Mouse (Mus musculus): ENCODE results near the gene Prkag2. TPM values are rescaled to one million over a fixed set of nuclear protein-coding genes. Genes with fewer than 3 reads are reported as not detected.

The Prkag2 gene
- polyA plus RNA-seq, 1 experiment from 2014 or later: 41.2 TPM

DNA sequence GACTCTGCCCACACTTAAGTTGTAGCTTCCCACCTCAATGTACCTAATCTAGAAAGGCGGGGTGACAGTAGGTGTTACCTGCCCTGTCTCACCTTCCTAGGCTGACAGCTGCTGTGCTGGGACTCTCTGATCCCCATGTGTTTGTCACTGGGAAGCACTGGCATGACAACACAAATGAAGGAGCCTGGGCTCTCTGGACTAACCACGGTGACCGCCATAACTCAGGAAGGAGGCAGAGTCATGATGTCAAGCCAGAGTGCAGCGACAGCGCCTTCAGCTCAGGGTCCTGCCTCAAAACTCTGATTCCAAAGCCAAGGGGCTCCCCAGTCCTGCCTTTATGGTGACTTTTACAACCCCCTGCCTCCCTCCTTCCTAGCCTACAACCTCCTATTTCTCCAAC is 14.8 kb upstream of the Prkag2 start:
- ATAC-seq (replicated peaks; ENCODE audit: insufficient number of reproducible peaks, low FRiP score, low TSS enrichment, low read depth): no peak
- Histone ChIP-seq H3K9ac (replicated peaks; ENCODE audit: low read length) (no peak overlapping the region), H3K4me3 (ENCODE audit: low read depth, low read length) (no peak overlapping the region), H3K9me3 (replicated peaks; ENCODE audit: control insufficient read depth, low read length) (no peaks in the 10 kb centered on the region), H3K27ac (replicated peaks; ENCODE audit: low read depth, low read length) (no peak overlapping the region), H3K4me1 (ENCODE audit: control insufficient read depth, insufficient read depth, low read length) (no peaks in the 10 kb centered on the region), H3K27me3 (ENCODE audit: control insufficient read depth, insufficient read depth, low read length) (no peaks in the 10 kb centered on the region), H3K4me2 (ENCODE audit: low read depth, low read length) (no peak overlapping the region), H3K36me3 (replicated peaks; ENCODE audit: control insufficient read depth, insufficient read depth, low read depth, low read length) (no peaks in the 10 kb centered on the region)
- 76% methylated on average over 5 of the region's 5 CpGs for WGBS
- no peak for DNase-seq (ENCODE audit: low spot score)

DNA sequence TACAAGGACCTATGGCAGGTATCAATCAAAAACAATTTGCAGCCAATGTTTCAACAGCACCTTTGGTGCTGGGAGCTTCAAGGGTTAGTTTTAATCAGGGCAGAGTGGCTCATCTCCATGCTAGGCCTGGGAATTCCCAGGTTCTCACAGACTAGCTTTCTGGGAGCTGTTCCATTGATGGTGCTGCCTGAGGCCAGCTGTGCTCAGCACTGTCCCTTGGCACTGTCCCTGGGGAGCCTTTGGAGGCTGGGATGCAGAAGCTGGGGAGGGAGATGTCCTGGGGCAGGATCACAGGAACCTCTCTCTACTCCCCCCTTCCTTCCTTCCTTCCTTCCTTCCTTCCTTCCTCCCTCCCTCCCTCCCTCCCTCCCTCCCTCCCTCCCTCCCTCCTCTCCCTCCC is 13.7 kb upstream of the Prkag2 start:
- Histone ChIP-seq H3K4me2 (ENCODE audit: low read depth, low read length) (no peak overlapping the region), H3K27me3 (ENCODE audit: control insufficient read depth, insufficient read depth, low read length) (no peaks in the 10 kb centered on the region), H3K9me3 (replicated peaks; ENCODE audit: control insufficient read depth, low read length) (no peaks in the 10 kb centered on the region), H3K9ac (replicated peaks; ENCODE audit: low read length) (no peak overlapping the region), H3K27ac (replicated peaks; ENCODE audit: low read depth, low read length) (no peak overlapping the region), H3K4me3 (ENCODE audit: low read depth, low read length) (no peak overlapping the region), H3K4me1 (ENCODE audit: control insufficient read depth, insufficient read depth, low read length) (no peaks in the 10 kb centered on the region), H3K36me3 (replicated peaks; ENCODE audit: control insufficient read depth, insufficient read depth, low read depth, low read length) (no peaks in the 10 kb centered on the region)
- ATAC-seq (replicated peaks; ENCODE audit: insufficient number of reproducible peaks, low FRiP score, low TSS enrichment, low read depth) (no peak), DNase-seq (ENCODE audit: low spot score) (no peak)

DNA sequence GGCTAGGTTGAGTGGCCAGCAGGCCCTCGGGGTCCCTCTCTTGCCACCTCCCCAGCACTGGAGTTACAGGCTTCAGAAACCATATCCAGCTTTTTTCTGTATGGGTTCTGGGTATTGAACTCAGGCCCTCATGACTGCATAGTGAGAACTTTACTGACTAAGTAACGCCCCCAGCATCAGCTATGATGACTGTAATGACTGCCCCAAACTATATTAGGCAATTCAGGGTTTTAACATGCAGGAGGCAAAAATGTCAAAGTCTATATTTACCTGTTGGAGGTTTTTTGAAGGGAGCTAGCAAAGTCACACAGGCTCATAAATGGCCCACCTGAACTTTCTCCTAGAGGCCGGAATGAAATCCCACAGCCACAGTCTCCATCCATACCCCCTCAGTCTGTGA is 9.9 kb upstream of the Prkag2 start:
- Histone ChIP-seq H3K36me3 (replicated peaks; ENCODE audit: control insufficient read depth, insufficient read depth, low read depth, low read length) (no peaks in the 10 kb centered on the region), H3K9me3 (replicated peaks; ENCODE audit: control insufficient read depth, low read length) (no peaks in the 10 kb centered on the region), H3K4me2 (ENCODE audit: low read depth, low read length) (no peak overlapping the region), H3K27me3 (ENCODE audit: control insufficient read depth, insufficient read depth, low read length) (no peaks in the 10 kb centered on the region), H3K4me3 (ENCODE audit: low read depth, low read length) (no peak overlapping the region), H3K9ac (replicated peaks; ENCODE audit: low read length) (no peak overlapping the region), H3K27ac (replicated peaks; ENCODE audit: low read depth, low read length) (no peak overlapping the region), H3K4me1 (ENCODE audit: control insufficient read depth, insufficient read depth, low read length) (no peaks in the 10 kb centered on the region)
- DNase-seq (ENCODE audit: low spot score) (no peak), ATAC-seq (replicated peaks; ENCODE audit: insufficient number of reproducible peaks, low FRiP score, low TSS enrichment, low read depth) (no peak)
- WGBS: 78% methylated on average over 3 of the region's 3 CpGs

DNA sequence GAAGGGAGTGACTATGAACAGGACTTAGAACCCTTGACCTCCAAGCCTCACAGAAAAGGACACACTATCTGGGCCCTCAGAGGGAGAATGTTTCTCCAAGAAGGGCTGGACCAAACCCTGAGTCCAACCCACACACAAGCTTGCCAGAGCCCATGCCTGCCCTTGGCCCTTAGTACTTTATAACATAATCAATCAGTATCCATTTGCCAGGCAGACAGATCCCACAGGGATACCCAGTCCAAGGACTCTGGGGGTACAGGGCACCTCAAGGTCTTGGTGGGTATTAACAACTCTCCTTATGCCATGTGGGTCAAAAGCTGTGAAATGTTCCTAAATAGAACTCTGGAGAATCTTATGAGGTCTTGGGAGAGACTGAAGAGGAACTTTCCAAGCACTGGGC is 5.3 kb upstream of the Prkag2 start:
- Histone ChIP-seq H3K4me3 (ENCODE audit: low read depth, low read length) (no peak overlapping the region), H3K4me2 (ENCODE audit: low read depth, low read length) (no peak overlapping the region), H3K36me3 (replicated peaks; ENCODE audit: control insufficient read depth, insufficient read depth, low read depth, low read length) (no peaks in the 10 kb centered on the region), H3K9ac (replicated peaks; ENCODE audit: low read length) (no peak overlapping the region), H3K27ac (replicated peaks; ENCODE audit: low read depth, low read length) (no peak overlapping the region), H3K27me3 (ENCODE audit: control insufficient read depth, insufficient read depth, low read length) (peaks cover 13% of the 10 kb centered on the region), H3K4me1 (ENCODE audit: control insufficient read depth, insufficient read depth, low read length) (no peaks in the 10 kb centered on the region), H3K9me3 (replicated peaks; ENCODE audit: control insufficient read depth, low read length) (no peaks in the 10 kb centered on the region)
- ATAC-seq (replicated peaks; ENCODE audit: insufficient number of reproducible peaks, low FRiP score, low TSS enrichment, low read depth): no peak
- no peak for DNase-seq (ENCODE audit: low spot score)

DNA sequence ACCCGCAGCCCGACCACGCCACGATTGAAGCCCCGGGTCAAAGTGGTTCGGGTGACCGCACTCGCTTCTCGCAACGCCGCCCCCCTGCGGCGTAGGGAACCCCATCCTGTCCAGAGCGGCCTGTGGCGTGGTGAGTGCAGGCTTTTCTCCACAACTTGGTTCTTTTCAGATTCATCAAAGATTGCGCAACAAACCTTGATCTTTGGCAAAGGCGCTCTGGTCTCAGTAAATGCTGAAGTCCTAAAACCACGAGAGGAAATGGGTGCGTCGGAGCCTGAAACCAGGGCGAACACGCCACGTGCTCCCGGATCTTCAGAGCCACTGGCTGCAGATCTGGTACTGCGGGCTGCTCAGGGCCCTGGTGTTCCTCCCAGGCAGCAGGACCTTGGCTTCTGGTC is 683 bp upstream of the Prkag2 start:
- under 1% methylated on average over 25 of the region's 25 CpGs for WGBS
- no peak overlapping the region for H3K27ac ChIP-seq (replicated peaks; ENCODE audit: low read depth, low read length)
- peak overlapping the region; percentile 51 for H3K4me3 ChIP-seq (ENCODE audit: low read depth, low read length)
- ATAC-seq (replicated peaks; ENCODE audit: insufficient number of reproducible peaks, low FRiP score, low TSS enrichment, low read depth): no peak
- peaks cover 33% of the 10 kb centered on the region for H3K27me3 ChIP-seq (ENCODE audit: control insufficient read depth, insufficient read depth, low read length)
- peak overlapping the region; percentile 100 for H3K4me2 ChIP-seq (ENCODE audit: low read depth, low read length)
- DNase-seq (ENCODE audit: low spot score): no peak
- peak overlapping the region; percentile 53 for H3K9ac ChIP-seq (replicated peaks; ENCODE audit: low read length)
- H3K36me3 ChIP-seq (replicated peaks; ENCODE audit: control insufficient read depth, insufficient read depth, low read depth, low read length): no peaks in the 10 kb centered on the region
- peaks cover 4% of the 10 kb centered on the region; the same call in 1 of the 2 replicates for H3K4me1 ChIP-seq (ENCODE audit: control insufficient read depth, insufficient read depth, low read length)
- H3K9me3 ChIP-seq (replicated peaks; ENCODE audit: control insufficient read depth, low read length): no peaks in the 10 kb centered on the region

DNA sequence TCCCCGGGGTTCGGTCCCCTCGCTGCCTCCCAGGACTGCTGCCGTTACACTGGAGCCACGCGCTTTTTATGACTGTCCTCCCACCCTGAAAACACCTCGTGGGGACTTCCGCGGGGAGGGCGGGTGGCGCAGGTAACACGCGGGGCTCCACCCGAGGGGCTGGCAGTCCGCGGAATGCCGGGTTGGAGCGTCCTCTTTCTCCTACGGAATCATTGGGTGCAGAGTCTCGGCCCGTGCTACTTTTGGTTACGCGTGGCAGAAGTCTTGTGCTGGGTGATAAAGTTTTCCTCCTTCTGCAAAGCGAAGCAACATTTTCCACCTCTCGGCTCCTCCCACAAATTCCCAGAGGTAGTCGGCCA is 306 bp downstream of the Prkag2 start:
- Histone ChIP-seq H3K27me3 (ENCODE audit: control insufficient read depth, insufficient read depth, low read length) (peaks cover 33% of the 10 kb centered on the region), H3K4me1 (ENCODE audit: control insufficient read depth, insufficient read depth, low read length) (peaks cover 4% of the 10 kb centered on the region; the same call in 1 of the 2 replicates), H3K4me2 (ENCODE audit: low read depth, low read length) (peak overlapping the region; percentile 100), H3K27ac (replicated peaks; ENCODE audit: low read depth, low read length) (no peak overlapping the region), H3K4me3 (ENCODE audit: low read depth, low read length) (peak overlapping the region; percentile 51), H3K36me3 (replicated peaks; ENCODE audit: control insufficient read depth, insufficient read depth, low read depth, low read length) (no peaks in the 10 kb centered on the region), H3K9me3 (replicated peaks; ENCODE audit: control insufficient read depth, low read length) (no peaks in the 10 kb centered on the region), H3K9ac (replicated peaks; ENCODE audit: low read length) (peak overlapping the region; percentile 4; the same call in 1 of the 2 replicates)
- ATAC-seq (replicated peaks; ENCODE audit: insufficient number of reproducible peaks, low FRiP score, low TSS enrichment, low read depth) (no peak), DNase-seq (ENCODE audit: low spot score) (no peak)
- WGBS: under 1% methylated on average over 26 of the region's 26 CpGs

DNA sequence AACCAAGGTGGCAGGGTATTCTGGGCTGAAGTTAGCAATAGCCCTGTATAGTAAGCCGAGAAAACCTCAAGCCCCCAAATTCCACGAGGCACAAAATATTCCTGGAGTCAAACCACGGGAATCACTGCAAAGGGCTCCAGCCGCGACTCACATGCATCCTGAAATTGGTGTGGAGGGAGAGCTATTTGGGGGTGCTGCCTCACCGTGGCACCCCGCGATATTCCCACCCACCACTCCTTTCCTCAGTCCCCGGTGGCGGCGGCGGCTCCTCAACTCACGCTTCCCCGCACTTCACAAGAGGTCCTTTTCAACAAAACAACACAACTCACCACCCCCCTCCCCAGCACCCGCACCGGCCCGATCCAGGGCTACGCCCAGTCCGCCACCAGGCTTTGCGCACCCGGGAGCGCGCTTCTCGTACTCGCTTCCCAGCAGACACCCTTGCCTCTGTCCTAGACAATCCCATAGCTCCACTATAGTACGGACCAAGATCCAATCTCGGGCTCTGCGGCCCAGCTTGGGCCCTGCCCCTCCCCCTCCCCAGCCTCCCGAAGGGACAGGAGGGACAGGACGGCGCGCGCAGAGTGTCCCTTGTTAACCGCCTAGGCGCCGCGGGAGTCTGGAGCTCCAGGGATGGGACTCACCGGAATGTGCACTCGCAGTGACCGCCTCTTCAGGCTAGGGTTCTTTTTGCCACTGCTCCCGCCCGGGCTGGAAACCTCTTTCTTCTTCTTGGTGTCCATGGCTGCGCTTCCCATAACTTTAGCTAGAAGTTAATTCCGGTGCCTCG is 880 bp downstream of the Prkag2 start:
- H3K4me2 ChIP-seq (ENCODE audit: low read depth, low read length): peak overlapping the region; percentile 100
- no peaks in the 10 kb centered on the region for H3K9me3 ChIP-seq (replicated peaks; ENCODE audit: control insufficient read depth, low read length)
- peak overlapping the region; percentile 4 for H3K9ac ChIP-seq (replicated peaks; ENCODE audit: low read length)
- peak; percentile 76 for ATAC-seq (replicated peaks; ENCODE audit: insufficient number of reproducible peaks, low FRiP score, low TSS enrichment, low read depth)
- peak; percentile 46 for DNase-seq (ENCODE audit: low spot score)
- peaks cover 4% of the 10 kb centered on the region; the same call in 1 of the 2 replicates for H3K4me1 ChIP-seq (ENCODE audit: control insufficient read depth, insufficient read depth, low read length)
- peaks cover 33% of the 10 kb centered on the region for H3K27me3 ChIP-seq (ENCODE audit: control insufficient read depth, insufficient read depth, low read length)
- no peaks in the 10 kb centered on the region for H3K36me3 ChIP-seq (replicated peaks; ENCODE audit: control insufficient read depth, insufficient read depth, low read depth, low read length)
- H3K27ac ChIP-seq (replicated peaks; ENCODE audit: low read depth, low read length): no peak overlapping the region
- WGBS: under 1% methylated on average over 45 of the region's 45 CpGs
- peak overlapping the region; percentile 51 for H3K4me3 ChIP-seq (ENCODE audit: low read depth, low read length)

DNA sequence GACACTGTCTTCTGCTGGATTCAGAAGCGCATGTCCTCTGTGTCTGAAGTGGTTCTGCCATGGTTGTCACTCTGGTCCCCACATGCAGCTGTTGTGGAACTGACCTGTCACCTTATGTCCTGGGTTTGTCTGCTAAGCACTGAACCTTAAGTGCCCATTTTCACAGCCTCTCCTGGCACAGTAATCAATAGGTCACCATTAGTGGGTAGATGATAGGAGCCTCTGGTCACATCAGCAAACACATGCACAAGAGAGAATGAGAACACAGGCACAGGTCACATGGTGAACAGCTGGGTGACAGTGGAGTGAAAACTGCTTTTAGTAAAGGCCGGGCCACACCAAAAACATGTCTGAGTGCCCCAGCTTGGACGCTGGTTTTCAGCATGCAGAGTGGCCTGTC is 2.6 kb downstream of the Prkag2 start:
- H3K9ac ChIP-seq (replicated peaks; ENCODE audit: low read length): no peak overlapping the region
- H3K27me3 ChIP-seq (ENCODE audit: control insufficient read depth, insufficient read depth, low read length): peaks cover 33% of the 10 kb centered on the region
- H3K36me3 ChIP-seq (replicated peaks; ENCODE audit: control insufficient read depth, insufficient read depth, low read depth, low read length): no peaks in the 10 kb centered on the region
- H3K9me3 ChIP-seq (replicated peaks; ENCODE audit: control insufficient read depth, low read length): no peaks in the 10 kb centered on the region
- ATAC-seq (replicated peaks; ENCODE audit: insufficient number of reproducible peaks, low FRiP score, low TSS enrichment, low read depth): no peak
- H3K27ac ChIP-seq (replicated peaks; ENCODE audit: low read depth, low read length): no peak overlapping the region
- H3K4me1 ChIP-seq (ENCODE audit: control insufficient read depth, insufficient read depth, low read length): peaks cover 4% of the 10 kb centered on the region; the same call in 1 of the 2 replicates
- no peak overlapping the region for H3K4me2 ChIP-seq (ENCODE audit: low read depth, low read length)
- H3K4me3 ChIP-seq (ENCODE audit: low read depth, low read length): no peak overlapping the region
- WGBS: 77% methylated on average over 3 of the region's 3 CpGs
- no peak for DNase-seq (ENCODE audit: low spot score)

Data from embryonic facial prominence, embryonic 11.5 days (tissue).